Mouse (Mus musculus): ENCODE measurements around the gene Btbd6.

DNA sequence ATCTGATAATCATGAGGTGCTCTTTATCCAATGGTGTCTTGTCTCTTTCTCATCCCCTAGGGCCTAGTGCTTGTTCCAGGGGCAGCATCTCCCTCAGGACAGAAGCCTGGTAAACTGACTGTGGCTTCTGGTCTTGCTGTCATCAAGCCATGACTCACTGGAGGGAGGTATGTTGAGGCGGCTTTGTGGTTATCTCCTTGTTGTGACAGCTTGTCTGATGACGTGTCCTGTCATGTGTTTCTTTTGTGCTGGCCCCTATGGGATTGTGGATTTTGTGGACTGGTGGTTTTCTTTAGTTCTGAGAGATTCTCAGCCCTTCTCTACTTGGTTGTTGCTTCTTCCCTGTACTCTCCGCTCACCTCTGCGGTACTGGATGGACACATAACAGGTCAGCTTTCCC is 46.8 kb downstream of the Btbd6 start:
- TF ChIP-seq POLR2A (IDR thresholded peaks at IDR 0.05; ENCODE audit: low read depth, low read length) (no peak), CTCF (IDR thresholded peaks at IDR 0.05; ENCODE audit: borderline replicate concordance, insufficient read depth, low read length) (no peak)
